Comparison of ENCODE assay signal across 1 mouse cellular context in genomic region chr4:148046450-148047031, GRCm38 (mm10).
TF ChIP-seq lines count a peak whose summit lies in the region.

No protein-coding gene starts in this region.

TF ChIP-seq in MEL, 35 proteins besides CTCF, POLR2A, EP300 and RAD21 (continued from another document):
- TF ChIP-seq POLR2AphosphoS2 (IDR thresholded peaks at IDR 0.05; ENCODE audit: low read length) = no peak
- TF ChIP-seq CHD1 (IDR thresholded peaks at IDR 0.05; ENCODE audit: low read depth, low read length) = no peak
- no peak for TF ChIP-seq KAT2A (conservative IDR thresholded peaks at IDR 0.05; ENCODE audit: low read depth, low read length)
- no peak; the same call in 1 of the 2 replicates for TF ChIP-seq CHD2 (IDR thresholded peaks at IDR 0.05; ENCODE audit: low read length)
- no peak for TF ChIP-seq UBTF (IDR thresholded peaks at IDR 0.05; ENCODE audit: borderline replicate concordance, insufficient read depth, low read depth, low read length)
- peak; percentile 72; the same call in 1 of the 2 replicates for TF ChIP-seq BHLHE40 (IDR thresholded peaks at IDR 0.05; ENCODE audit: borderline replicate concordance, low read depth, low read length)
- TF ChIP-seq USF1 (IDR thresholded peaks at IDR 0.05; ENCODE audit: low read depth, low read length) = no peak
- no peak for TF ChIP-seq ZMIZ1 (IDR thresholded peaks at IDR 0.05; ENCODE audit: low read depth, low read length)
- peak; percentile 98 for TF ChIP-seq GATA1 (IDR thresholded peaks at IDR 0.05; ENCODE audit: low read depth, low read length)
- no peak for TF ChIP-seq JUND (IDR thresholded peaks at IDR 0.05; ENCODE audit: low read depth, low read length)
- TF ChIP-seq HCFC1 (IDR thresholded peaks at IDR 0.05; ENCODE audit: low read depth, low read length) = peak; percentile 43
- TF ChIP-seq ZC3H11A (IDR thresholded peaks at IDR 0.05; ENCODE audit: low read depth, low read length) = no peak
- TF ChIP-seq RCOR1 (IDR thresholded peaks at IDR 0.05; ENCODE audit: low read depth, low read length) = peak; percentile 98
- TF ChIP-seq NRF1 (IDR thresholded peaks at IDR 0.05; ENCODE audit: insufficient read depth, low read depth, low read length, poor library complexity, severe bottlenecking) = no peak
- peak; percentile 62; the same call in 1 of the 2 replicates for TF ChIP-seq TBP (IDR thresholded peaks at IDR 0.05; ENCODE audit: low read depth, low read length)
- no peak for TF ChIP-seq NELFE (IDR thresholded peaks at IDR 0.05; ENCODE audit: low read depth, low read length)
- peak; percentile 95 for TF ChIP-seq ETS1 (IDR thresholded peaks at IDR 0.05; ENCODE audit: low read depth, low read length)
- TF ChIP-seq USF2 (IDR thresholded peaks at IDR 0.05; ENCODE audit: borderline replicate concordance in 1 of 2, insufficient read depth in 1 of 2, low read depth in 1 of 2, low read length in 2 of 2) = no peak
- TF ChIP-seq E2F4 (IDR thresholded peaks at IDR 0.05; ENCODE audit: borderline replicate concordance, low read depth, low read length) = no peak
- TF ChIP-seq SIN3A (IDR thresholded peaks at IDR 0.05; ENCODE audit: low read length) = peak; percentile 90
- TF ChIP-seq MYB (IDR thresholded peaks at IDR 0.05; ENCODE audit: low read depth, low read length) = no peak; the same call in 1 of the 2 replicates
- TF ChIP-seq MAX (IDR thresholded peaks at IDR 0.05; ENCODE audit: low read length) = no peak
- TF ChIP-seq TAL1 (IDR thresholded peaks at IDR 0.05; ENCODE audit: low read length) = peak; percentile 99
- peak; percentile 35; the same call in 1 of the 2 replicates for TF ChIP-seq MXI1 (IDR thresholded peaks at IDR 0.05; ENCODE audit: low read depth, low read length)
- no peak; the same call in 1 of the 2 replicates for TF ChIP-seq ZNF384 (IDR thresholded peaks at IDR 0.05; ENCODE audit: low read depth, low read length)
- TF ChIP-seq ZKSCAN1 (IDR thresholded peaks at IDR 0.05; ENCODE audit: low read depth, low read length) = no peak
- no peak for TF ChIP-seq GABPA (IDR thresholded peaks at IDR 0.05; ENCODE audit: low read depth, low read length)
TF ChIP-seq in MEL: peak in this region for 14.
